Mouse (Mus musculus) intestine, postnatal 0 days (tissue): ENCODE measurements around the gene Tshz2. TPM values are rescaled to one million over a fixed set of nuclear protein-coding genes. Genes with fewer than 3 reads are reported as not detected.
A peak's percentile ranks its signal among the peaks of the same experiment; 100 is the strongest.

Source experiments
- ATAC-seq: fragments of 200-750 bp; cut with Nextera tagmentation; 2 replicates; pipeline ENCODE4 v1.8.0; 2017; ENCODE audit warnings: mild to moderate bottlenecking, moderate TSS enrichment, moderate library complexity
- H3K27ac ChIP-seq: fragments of 300-500 bp; sonication (generic); 2 replicates; pipeline ENCODE4 v1.5.1; 2014; ENCODE audit warnings: mild to moderate bottlenecking, low read depth, low read length, moderate library complexity
- H3K27me3 ChIP-seq: fragments of 300-500 bp; sonication (generic); replicated peaks from 2 replicates; pipeline ENCODE4 v1.6.1; 2014; ENCODE audit warnings: low read length, mixed read lengths; ENCODE audit not compliant: control insufficient read depth, insufficient read depth
- H3K36me3 ChIP-seq: fragments of 300-500 bp; sonication (generic); 2 replicates; pipeline ENCODE4 v1.6.1; 2014; ENCODE audit warnings: mild to moderate bottlenecking, moderate library complexity; ENCODE audit not compliant: control insufficient read depth, insufficient read depth
- H3K4me1 ChIP-seq: fragments of 300-500 bp; sonication (generic); replicated peaks from 2 replicates; pipeline ENCODE4 v1.6.1; 2014; ENCODE audit warnings: antibody characterized with exemption, low read length, mixed read lengths; ENCODE audit not compliant: control insufficient read depth, insufficient read depth
- H3K4me2 ChIP-seq: fragments of 300-500 bp; sonication (generic); replicated peaks from 2 replicates; pipeline ENCODE4 v1.6.1; 2014; ENCODE audit warnings: low read depth, mild to moderate bottlenecking, moderate library complexity
- H3K4me3 ChIP-seq: fragments of 300-500 bp; sonication (generic); 2 replicates; pipeline ENCODE4 v1.5.1; 2014; ENCODE audit warnings: low read depth, low read length
- H3K9ac ChIP-seq: fragments of 300-500 bp; sonication (generic); 2 replicates; pipeline ENCODE4 v1.6.1; 2014; ENCODE audit warnings: mild to moderate bottlenecking, low read depth, low read length
- H3K9me3 ChIP-seq: fragments of 300-500 bp; sonication (generic); 2 replicates; pipeline ENCODE4 v1.6.1; 2016; ENCODE audit warnings: mixed run types; ENCODE audit not compliant: control insufficient read depth
- CTCF ChIP-seq: sonication (generic); IDR thresholded peaks from 2 replicates; pipeline ENCODE4 v1.5.1; 2016; ENCODE audit warnings: low read depth, mild to moderate bottlenecking, control low read depth, antibody characterized with exemption, moderate library complexity
- WGBS: fragments of 180-500 bp; shearing (Covaris S2); extraction: QIAGEN DNeasy Blood & Tissue Kit; methylation state at CpG from one replicate; pipeline ENCODE4 v1.1.7; 2014; 5-methylcytosine and 5-hydroxymethylcytosine counted together
- polyA plus RNA-seq: library from polyadenylated mRNA; unstranded; fragments of >200 nt; fragmentation: Nextera tagmentation; extraction: Ambion mirVana; gene quantifications from 2 replicates; pipeline ENCODE4 v1.2.1, GENCODE M21; 2015

Gene Tshz2
- polyA plus RNA-seq, 1 experiment from 2014 or later: 6.3 TPM

DNA sequence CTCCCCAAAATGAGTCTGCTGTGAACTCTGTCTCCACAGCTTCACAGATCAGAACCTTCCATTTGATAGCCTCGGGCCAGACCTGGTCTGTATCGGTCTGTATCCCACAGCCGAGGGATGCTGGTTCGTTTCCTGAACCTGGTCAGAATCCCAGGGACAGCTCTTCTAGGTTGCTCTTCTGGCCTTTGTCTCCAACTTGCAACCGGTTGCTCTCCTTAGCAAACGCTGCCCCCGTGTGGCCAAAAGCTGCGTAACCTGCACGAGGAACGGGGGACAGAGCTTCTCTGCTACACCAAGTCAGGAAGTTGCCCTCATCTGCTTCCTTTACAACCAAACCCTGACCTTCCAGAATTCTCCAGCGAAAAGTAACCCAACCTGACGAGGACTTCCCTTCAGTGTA lies 468.3 kb downstream of the Tshz2 start:
- H3K27ac ChIP-seq: no peak overlapping the region
- WGBS: 1% methylated on average over 12 of the region's 12 CpGs
- no peaks in the 10 kb centered on the region for H3K4me1 ChIP-seq
- H3K27me3 ChIP-seq: no peaks in the 10 kb centered on the region
- ATAC-seq: no peak; the same call in 1 of the 2 replicates
- no peak overlapping the region for H3K9ac ChIP-seq
- H3K36me3 ChIP-seq: no peaks in the 10 kb centered on the region
- no peak overlapping the region for H3K4me2 ChIP-seq
- peak; percentile 99 for TF ChIP-seq CTCF
- H3K9me3 ChIP-seq: no peaks in the 10 kb centered on the region
- H3K4me3 ChIP-seq: no peak overlapping the region

DNA sequence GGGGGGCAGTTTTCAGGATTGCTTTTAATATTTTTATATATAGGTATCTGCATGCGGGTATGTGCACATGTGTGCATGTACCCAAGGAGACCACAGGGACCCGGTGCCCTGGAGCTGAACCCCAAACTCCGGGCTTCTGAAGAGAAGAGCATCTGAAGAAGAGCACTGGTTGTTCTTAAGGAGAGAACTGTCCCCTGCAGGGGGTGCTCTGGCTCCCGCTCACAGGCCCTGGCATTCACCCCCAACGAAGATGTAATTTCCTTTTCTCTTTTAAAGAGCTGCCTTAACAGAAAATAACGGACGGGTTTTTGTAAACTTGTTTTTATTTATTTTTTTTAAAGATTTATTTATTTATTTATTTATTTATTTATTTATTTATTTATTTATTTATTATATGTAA lies 469.1 kb downstream of the Tshz2 start:
- Histone ChIP-seq H3K4me3 (no peak overlapping the region), H3K9ac (no peak overlapping the region), H3K9me3 (no peaks in the 10 kb centered on the region), H3K4me1 (no peaks in the 10 kb centered on the region), H3K36me3 (no peaks in the 10 kb centered on the region), H3K27ac (no peak overlapping the region), H3K4me2 (no peak overlapping the region), H3K27me3 (no peaks in the 10 kb centered on the region)
- WGBS: 78% methylated on average over 7 of the region's 7 CpGs
- peak; percentile 21; the same call in 1 of the 2 replicates for TF ChIP-seq CTCF
- ATAC-seq: no peak

DNA sequence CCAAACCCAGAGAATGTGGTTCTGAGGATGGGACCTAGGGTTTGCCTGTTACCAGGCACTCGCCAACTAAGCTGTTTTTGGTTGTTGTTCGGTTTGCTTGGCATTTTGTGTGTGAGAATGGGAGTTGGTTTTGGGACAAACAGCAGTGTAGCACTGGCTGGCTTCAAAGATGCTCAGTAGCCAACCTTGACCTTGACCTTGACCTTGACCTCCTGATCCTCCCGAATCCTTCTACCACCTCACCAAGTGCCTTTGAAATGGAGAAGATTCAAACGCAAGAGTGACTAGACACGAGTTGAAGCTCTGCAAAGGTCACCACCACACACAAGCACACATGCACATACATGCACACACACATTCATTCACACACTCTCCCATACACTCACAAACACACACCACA lies 470.5 kb downstream of the Tshz2 start:
- Histone ChIP-seq H3K9ac (no peak overlapping the region), H3K4me1 (no peaks in the 10 kb centered on the region), H3K27me3 (no peaks in the 10 kb centered on the region), H3K4me2 (no peak overlapping the region), H3K36me3 (0 out of 2 replicates have a peak, but pooled peaks cover 5% of the 10 kb centered on the region), H3K27ac (no peak overlapping the region), H3K4me3 (no peak overlapping the region), H3K9me3 (no peaks in the 10 kb centered on the region)
- ATAC-seq: no peak
- TF ChIP-seq CTCF: no peak
- WGBS: 85% methylated on average over 5 of the region's 5 CpGs

DNA sequence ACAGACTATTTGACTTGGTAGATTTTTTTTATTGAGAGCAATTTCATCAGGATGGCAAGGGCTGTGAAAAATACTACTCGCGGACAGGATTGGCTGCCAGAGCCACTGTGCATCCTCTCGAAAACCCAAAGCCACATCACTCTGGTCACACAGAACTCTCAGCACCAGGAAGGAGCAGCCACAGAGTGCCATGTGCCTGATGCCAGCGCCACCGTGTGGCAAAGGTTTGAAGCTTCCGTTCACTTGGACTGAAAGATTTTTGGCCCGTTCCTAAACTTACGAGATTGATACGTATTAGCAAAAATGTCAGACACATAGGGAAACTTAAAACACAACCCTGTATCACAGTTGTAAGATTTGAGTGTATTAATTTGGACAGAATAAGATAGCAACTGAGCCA lies 471.0 kb downstream of the Tshz2 start:
- H3K27me3 ChIP-seq: no peaks in the 10 kb centered on the region
- H3K4me2 ChIP-seq: no peak overlapping the region
- no peak for ATAC-seq
- H3K9ac ChIP-seq: no peak overlapping the region
- H3K4me3 ChIP-seq: no peak overlapping the region
- H3K4me1 ChIP-seq: no peaks in the 10 kb centered on the region
- H3K9me3 ChIP-seq: no peaks in the 10 kb centered on the region
- TF ChIP-seq CTCF: peak; percentile 93
- H3K27ac ChIP-seq: no peak overlapping the region
- 47% methylated on average over 9 of the region's 9 CpGs for WGBS
- 0 out of 2 replicates have a peak, but pooled peaks cover 8% of the 10 kb centered on the region for H3K36me3 ChIP-seq

DNA sequence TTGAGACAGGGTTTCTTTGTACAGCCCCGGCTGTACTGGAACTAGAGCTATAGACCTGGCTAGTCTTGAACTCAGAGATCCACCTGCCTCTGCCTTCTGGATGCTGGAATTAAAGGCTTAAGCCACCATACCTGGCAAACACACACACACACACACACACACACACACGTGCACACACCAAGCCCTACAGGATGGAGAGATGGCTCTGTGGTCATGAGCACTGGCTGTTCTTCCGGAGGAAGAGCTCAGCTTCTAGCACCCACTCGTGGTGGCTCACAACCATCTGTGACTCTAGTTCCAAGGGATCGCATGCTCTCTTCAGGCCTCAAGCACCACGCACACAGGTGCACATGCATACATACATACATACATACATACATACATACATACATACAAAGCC lies 471.6 kb downstream of the Tshz2 start:
- Histone ChIP-seq H3K4me1 (no peaks in the 10 kb centered on the region), H3K27me3 (no peaks in the 10 kb centered on the region), H3K4me2 (no peak overlapping the region), H3K36me3 (peaks cover 12% of the 10 kb centered on the region; the same call in 1 of the 2 replicates), H3K9me3 (no peaks in the 10 kb centered on the region), H3K4me3 (no peak overlapping the region), H3K9ac (no peak overlapping the region), H3K27ac (no peak overlapping the region)
- no peak for TF ChIP-seq CTCF
- no peak for ATAC-seq
- WGBS: 87% methylated on average over 6 of the region's 6 CpGs

DNA sequence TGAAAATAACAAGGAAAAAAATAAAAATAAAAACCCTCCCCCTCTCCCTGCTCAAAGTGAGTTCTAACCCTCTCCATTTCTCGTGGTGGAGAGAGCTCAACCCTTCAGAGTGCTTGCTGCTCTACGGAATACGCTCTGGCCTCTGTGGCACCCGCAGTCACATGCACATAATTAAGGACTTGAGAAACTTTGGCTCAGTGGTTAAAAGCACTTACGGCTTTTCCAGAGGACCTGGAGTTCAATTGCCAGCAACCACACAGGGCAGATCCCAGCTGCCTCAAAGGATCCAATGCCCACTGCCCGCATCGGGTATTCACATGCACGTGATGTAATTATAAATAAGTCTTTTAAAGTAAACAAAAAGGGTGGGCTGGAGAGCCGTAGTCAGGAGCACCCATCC lies 473.2 kb downstream of the Tshz2 start:
- 0 out of 2 replicates have a peak, but pooled peaks cover 3% of the 10 kb centered on the region for H3K4me1 ChIP-seq
- H3K27me3 ChIP-seq: no peaks in the 10 kb centered on the region
- H3K4me2 ChIP-seq: no peak overlapping the region
- H3K36me3 ChIP-seq: peaks cover 26% of the 10 kb centered on the region
- H3K4me3 ChIP-seq: no peak overlapping the region
- TF ChIP-seq CTCF: no peak
- ATAC-seq: no peak
- H3K9ac ChIP-seq: no peak overlapping the region
- H3K9me3 ChIP-seq: no peaks in the 10 kb centered on the region
- no peak overlapping the region for H3K27ac ChIP-seq
- WGBS: 56% methylated on average over 9 of the region's 9 CpGs

DNA sequence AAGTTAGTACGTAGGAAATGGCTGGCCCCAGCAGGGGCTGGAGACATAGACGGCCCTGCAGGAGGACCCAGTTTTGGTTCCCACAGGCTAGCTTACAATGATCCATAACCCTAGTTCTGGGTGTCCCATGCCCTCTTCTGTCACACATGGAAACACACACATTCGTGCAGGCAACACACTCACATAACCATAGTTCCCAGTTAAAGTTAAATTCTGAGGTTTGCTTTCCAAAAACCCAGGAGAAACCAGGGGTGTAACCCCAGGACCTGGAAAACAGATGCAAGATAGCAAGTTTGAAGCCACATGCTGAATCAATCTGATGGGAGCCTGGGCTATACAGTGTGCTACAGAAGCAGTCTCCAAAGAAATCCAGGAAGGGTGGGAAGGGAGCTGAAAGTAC lies 475.0 kb downstream of the Tshz2 start:
- H3K27ac ChIP-seq: no peak overlapping the region
- TF ChIP-seq CTCF: no peak
- no peak overlapping the region for H3K9ac ChIP-seq
- H3K4me2 ChIP-seq: no peak overlapping the region
- H3K4me1 ChIP-seq: 0 out of 2 replicates have a peak, but pooled peaks cover 3% of the 10 kb centered on the region
- no peaks in the 10 kb centered on the region for H3K9me3 ChIP-seq
- WGBS: 83% methylated on average over 3 of the region's 3 CpGs
- H3K27me3 ChIP-seq: no peaks in the 10 kb centered on the region
- H3K4me3 ChIP-seq: no peak overlapping the region
- H3K36me3 ChIP-seq: peaks cover 40% of the 10 kb centered on the region
- ATAC-seq: no peak
